Mouse (Mus musculus) heart, postnatal 10 days (tissue): Measurements from ENCODE around the gene Trpv2. TPM values are rescaled to one million over a fixed set of nuclear protein-coding genes. Genes with fewer than 3 reads are reported as not detected.

Experiments
- DNase-seq, 2 experiments: peaks; one replicate each; pipeline ENCODE4 v3.0.0; 2021
- intact Hi-C: fragments of 180-260 bp; cut with DNase I; formaldehyde crosslinking; loops from one replicate; pipeline ENCODE4 v1.15.1; 2025
- total RNA-seq, 2 experiments: library from RNA; stranded (reverse); gene quantifications; 2 replicates each; pipeline ENCODE4 v1.2.3; 2021

Gene Trpv2
- total RNA-seq: 1 to 10 TPM; 4.3 to 4.5 TPM

- intact Hi-C loops: loop anchor here (2.0 kb wide), 2 partner anchors 17 to 177 kb away; no protein-coding TSS in a partner anchor
- no peak for DNase-seq
Observed at GRCm38 (mm10) chr11:62573959-62574702, at the start of gene Trpv2. Gene Trpv2, plus strand, starts transcription at chr11:62574486.

- no peak for DNase-seq
- intact Hi-C loops: loop anchor here (5.0 to 10.0 kb wide), 3 partner anchors 40 to 592 kb away; partner anchors contain the start of genes Ncor1 and Pigl
Observed at GRCm38 (mm10) chr11:62537089-62537488, 37.2 kb upstream of the Trpv2 start.

- intact Hi-C loops: loop anchor here (5.0 to 10.0 kb wide), 3 partner anchors 40 to 593 kb away; partner anchors contain the start of genes Ncor1 and Pigl
- DNase-seq: no peak
Observed at GRCm38 (mm10) chr11:62537590-62537989, 36.7 kb upstream of the Trpv2 start.

- peak; percentile 72 to 73 for DNase-seq
- intact Hi-C loops: loop anchor here (5.0 to 10.0 kb wide), 3 partner anchors 39 to 594 kb away; partner anchors contain the start of genes Ncor1 and Pigl
Observed at GRCm38 (mm10) chr11:62538321-62539088, 35.8 kb upstream of the Trpv2 start.

- intact Hi-C loops: loop anchor here (5.0 to 10.0 kb wide), 3 partner anchors 38 to 594 kb away; partner anchors contain the start of genes Ncor1 and Pigl
- DNase-seq: peak; percentile 78
Observed at GRCm38 (mm10) chr11:62539089-62539890, 35.0 kb upstream of the Trpv2 start, which contains the start of gene Cenpv. Gene Cenpv, minus strand, starts transcription at chr11:62539261.

GRCm38 (mm10) chr11:62540167-62540566 lies 34.1 kb upstream of the Trpv2 start:
- intact Hi-C loops: no loop called here
- DNase-seq: no peak

- intact Hi-C loops: no loop called here
- no peak for DNase-seq
Observed at GRCm38 (mm10) chr11:62540969-62541368, 33.3 kb upstream of the Trpv2 start.

- DNase-seq: no peak
- intact Hi-C loops: no loop called here
Observed at GRCm38 (mm10) chr11:62541581-62541980, 32.7 kb upstream of the Trpv2 start.

GRCm38 (mm10) chr11:62543991-62544390 lies 30.3 kb upstream of the Trpv2 start:
- intact Hi-C loops: no loop called here
- DNase-seq: no peak

GRCm38 (mm10) chr11:62549782-62550181 lies 24.5 kb upstream of the Trpv2 start:
- DNase-seq: peak; percentile 84 to 88
- intact Hi-C loops: loop anchor here (1.0 kb wide), 1 partner anchor 54 kb away; no protein-coding TSS in a partner anchor

GRCm38 (mm10) chr11:62550227-62550685 lies 24.0 kb upstream of the Trpv2 start:
- DNase-seq: peak; percentile 79 to 80
- intact Hi-C loops: loop anchor here (1.0 kb wide), 1 partner anchor 53 kb away; no protein-coding TSS in a partner anchor

GRCm38 (mm10) chr11:62550727-62551225 lies 23.5 kb upstream of the Trpv2 start, which contains the start of gene Ubb:
Gene Ubb, plus strand, starts transcription at chr11:62551171.
- intact Hi-C loops: loop anchor here (1.0 kb wide), 2 partner anchors 53 to 93 kb away; no protein-coding TSS in a partner anchor
- DNase-seq: peak; percentile 99 to 100

- intact Hi-C loops: loop anchor here (1.0 kb wide), 1 partner anchor 94 kb away; no protein-coding TSS in a partner anchor
- DNase-seq: peak; percentile 93 to 95
Observed at GRCm38 (mm10) chr11:62551226-62552119, 22.8 kb upstream of the Trpv2 start.

GRCm38 (mm10) chr11:62553186-62553585 lies 21.1 kb upstream of the Trpv2 start:
- intact Hi-C loops: no loop called here
- no peak for DNase-seq

GRCm38 (mm10) chr11:62553633-62554032 lies 20.7 kb upstream of the Trpv2 start:
- DNase-seq: no peak
- intact Hi-C loops: no loop called here

- intact Hi-C loops: no loop called here
- no peak for DNase-seq
Observed at GRCm38 (mm10) chr11:62554163-62554855, 20.0 kb upstream of the Trpv2 start.

GRCm38 (mm10) chr11:62554934-62555517 lies 19.3 kb upstream of the Trpv2 start:
- no peak for DNase-seq
- intact Hi-C loops: no loop called here
